Mouse (Mus musculus) liver, embryonic 14.5 days (tissue): ENCODE measurements around the gene Sdhaf1.

Experiments
- CTCF ChIP-seq: IDR thresholded peaks from 2 replicates; pipeline ENCODE4 v1.5.1; 2016; ENCODE audit warnings: antibody characterized with exemption, low read depth, control low read depth
- EP300 ChIP-seq: IDR thresholded peaks from 2 replicates; pipeline ENCODE4 v1.6.1; 2016; ENCODE audit warnings: antibody characterized with exemption, low read depth

- TF ChIP-seq EP300 (no peak), CTCF (no peak)
These were observed 4.7 kb upstream of the Sdhaf1 start for GRCm38 (mm10) chr7:30328379-30328778.
